Mouse (Mus musculus) embryonic facial prominence, embryonic 12.5 days (tissue): ENCODE results near the gene 1700025G04Rik. TPM values are rescaled to one million over a fixed set of nuclear protein-coding genes. Genes with fewer than 3 reads are reported as not detected.

ENCODE experiments used
- ATAC-seq: fragments of 200-750 bp; cut with Nextera tagmentation; 2 replicates; pipeline ENCODE4 v1.8.0; 2017; ENCODE audit not compliant: insufficient number of reproducible peaks, insufficient read depth, low FRiP score, low TSS enrichment
- H3K27ac ChIP-seq: fragments of 300-500 bp; sonication (generic); 2 replicates; pipeline ENCODE4 v1.5.1; 2016; ENCODE audit warnings: mild to moderate bottlenecking
- H3K27me3 ChIP-seq: fragments of 300-500 bp; sonication (generic); 2 replicates; pipeline ENCODE4 v1.6.1; 2016; ENCODE audit warnings: mild to moderate bottlenecking, moderate library complexity
- H3K36me3 ChIP-seq: fragments of 300-500 bp; sonication (generic); 2 replicates; pipeline ENCODE4 v1.6.1; 2016; ENCODE audit warnings: mild to moderate bottlenecking
- H3K4me1 ChIP-seq: fragments of 300-500 bp; sonication (generic); 2 replicates; pipeline ENCODE4 v1.6.1; 2016
- H3K4me2 ChIP-seq: fragments of 300-500 bp; sonication (generic); replicated peaks from 2 replicates; pipeline ENCODE4 v1.6.1; 2016; ENCODE audit warnings: mild to moderate bottlenecking, moderate library complexity
- H3K4me3 ChIP-seq: fragments of 300-500 bp; sonication (generic); 2 replicates; pipeline ENCODE4 v1.5.1; 2016; ENCODE audit warnings: mild to moderate bottlenecking
- H3K9ac ChIP-seq: fragments of 300-500 bp; sonication (generic); 2 replicates; pipeline ENCODE4 v1.6.1; 2016; ENCODE audit warnings: mild to moderate bottlenecking, moderate library complexity
- H3K9me3 ChIP-seq: fragments of 300-500 bp; sonication (generic); 2 replicates; pipeline ENCODE4 v1.6.1; 2016; ENCODE audit warnings: mild to moderate bottlenecking, moderate library complexity
- WGBS: fragments of 180-500 bp; shearing (Covaris S2); methylation state at CpG from one replicate; pipeline ENCODE4 v1.1.7; 2016; 5-methylcytosine and 5-hydroxymethylcytosine counted together
- polyA plus RNA-seq: library from polyadenylated mRNA; unstranded; fragments of >200 nt; fragmentation: Nextera tagmentation; extraction: Ambion mirVana; gene quantifications from 2 replicates; pipeline ENCODE4 v1.2.1, GENCODE M21; 2016

1700025G04Rik gene
- polyA plus RNA-seq, 1 experiment from 2014 or later, result 34.7 TPM

DNA sequence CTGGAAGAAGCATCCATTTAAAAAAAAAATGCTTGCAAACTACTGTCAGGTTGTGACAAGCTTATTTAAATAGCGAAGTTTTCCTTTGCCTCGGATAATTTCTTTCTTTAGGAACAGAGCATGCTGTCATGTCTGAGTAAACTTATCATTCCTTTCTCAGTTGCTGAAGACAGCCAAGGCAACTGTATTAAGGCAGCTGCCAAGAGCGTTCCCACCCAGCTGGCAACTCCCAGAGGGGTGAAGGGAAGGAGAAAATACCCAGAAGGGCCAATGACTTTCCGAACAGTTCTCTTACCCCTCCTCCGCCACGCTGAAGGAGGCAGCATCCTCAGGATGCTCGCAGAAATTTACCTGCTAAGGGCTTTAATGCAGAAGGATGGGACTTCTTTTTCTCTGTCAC is 164.2 kb downstream of the 1700025G04Rik start:
- Histone ChIP-seq H3K4me2 (no peak overlapping the region), H3K27me3 (no peaks in the 10 kb centered on the region), H3K9me3 (no peaks in the 10 kb centered on the region), H3K36me3 (no peaks in the 10 kb centered on the region), H3K27ac (no peak overlapping the region), H3K4me1 (peaks cover 15% of the 10 kb centered on the region; the same call in 1 of the 2 replicates), H3K4me3 (no peak overlapping the region), H3K9ac (no peak overlapping the region)
- WGBS, result 80% methylated on average over 7 of the region's 7 CpGs
- ATAC-seq, result no peak

DNA sequence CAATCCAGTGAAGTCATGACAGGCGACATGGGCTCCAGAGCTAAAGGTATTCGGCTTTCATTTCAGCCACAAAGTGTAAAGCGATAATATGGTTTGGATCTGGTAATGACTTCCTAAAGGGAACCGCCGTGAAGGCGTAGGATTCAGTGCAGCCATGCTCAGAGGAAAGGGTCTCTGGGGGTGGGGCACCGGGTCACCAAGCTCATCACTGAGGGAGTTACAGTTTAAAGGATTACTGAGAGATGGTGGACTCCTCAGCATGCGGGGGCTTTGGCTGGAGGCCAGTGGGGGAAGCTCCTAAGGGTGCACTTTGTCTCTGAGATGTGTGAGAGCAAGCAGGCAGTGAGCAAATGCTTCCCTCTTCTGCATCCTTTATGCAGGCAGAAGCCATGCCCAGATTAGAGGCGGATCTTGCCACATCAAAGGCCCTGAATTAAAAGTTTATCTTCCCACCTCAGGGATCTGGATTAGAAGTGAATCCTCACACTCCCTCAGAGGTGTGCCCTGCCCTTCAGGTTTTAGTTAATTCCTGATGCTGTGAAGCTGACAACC is 171.0 kb downstream of the 1700025G04Rik start:
- ATAC-seq, result no peak
- no peak overlapping the region for H3K4me2 ChIP-seq
- H3K36me3 ChIP-seq, result no peaks in the 10 kb centered on the region
- no peaks in the 10 kb centered on the region for H3K27me3 ChIP-seq
- no peaks in the 10 kb centered on the region for H3K9me3 ChIP-seq
- no peak overlapping the region for H3K27ac ChIP-seq
- H3K4me1 ChIP-seq, result no peaks in the 10 kb centered on the region
- H3K9ac ChIP-seq, result no peak overlapping the region
- no peak overlapping the region for H3K4me3 ChIP-seq
- 60% methylated on average over 9 of the region's 9 CpGs for WGBS

DNA sequence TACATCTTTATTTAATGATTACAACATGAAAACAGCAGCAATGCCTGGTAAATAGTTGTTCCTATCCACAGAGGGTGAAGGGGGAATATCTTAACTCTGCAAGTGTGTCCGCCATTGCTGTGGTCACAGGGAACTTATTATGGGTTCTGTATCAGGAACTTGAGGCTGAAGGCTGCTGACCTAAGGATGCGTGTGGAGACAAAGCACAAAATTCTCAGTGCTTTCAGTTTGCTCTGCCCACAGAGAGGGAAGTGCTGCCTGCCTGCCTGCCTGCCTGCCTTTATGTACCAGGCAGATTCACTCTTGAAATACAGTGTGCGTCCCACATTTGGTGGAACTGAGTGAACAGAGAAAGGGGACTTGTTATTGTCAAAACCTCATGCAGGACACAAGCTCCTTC is 172.2 kb downstream of the 1700025G04Rik start:
- 75% methylated on average over 3 of the region's 3 CpGs for WGBS
- no peak for ATAC-seq
- Histone ChIP-seq H3K4me2 (no peak overlapping the region), H3K27ac (no peak overlapping the region), H3K36me3 (no peaks in the 10 kb centered on the region), H3K9ac (no peak overlapping the region), H3K4me3 (no peak overlapping the region), H3K4me1 (no peaks in the 10 kb centered on the region), H3K9me3 (no peaks in the 10 kb centered on the region), H3K27me3 (no peaks in the 10 kb centered on the region)

DNA sequence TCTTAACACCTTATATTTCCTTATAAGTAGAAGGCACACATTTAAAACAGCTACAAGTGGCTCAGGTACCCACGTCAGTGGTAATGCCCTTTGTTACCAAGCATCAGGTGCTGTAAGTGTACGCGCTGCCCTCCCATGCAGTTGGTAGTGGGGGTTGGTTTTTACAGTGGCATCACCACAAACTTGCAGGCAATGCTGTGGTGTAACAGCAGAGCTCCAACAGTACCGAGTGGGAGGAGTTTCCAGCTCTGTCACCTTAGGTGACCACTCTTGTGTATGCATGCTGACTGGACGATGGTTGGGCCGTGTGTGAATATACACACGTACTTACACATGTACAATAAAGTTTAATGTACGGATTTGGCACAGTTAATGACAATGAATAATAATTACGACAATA is 175.4 kb downstream of the 1700025G04Rik start:
- Histone ChIP-seq H3K9ac (no peak overlapping the region), H3K36me3 (no peaks in the 10 kb centered on the region), H3K27ac (no peak overlapping the region), H3K9me3 (no peaks in the 10 kb centered on the region), H3K4me3 (no peak overlapping the region), H3K27me3 (no peaks in the 10 kb centered on the region), H3K4me2 (no peak overlapping the region), H3K4me1 (no peaks in the 10 kb centered on the region)
- no peak for ATAC-seq
- WGBS, result 93% methylated on average over 9 of the region's 9 CpGs

DNA sequence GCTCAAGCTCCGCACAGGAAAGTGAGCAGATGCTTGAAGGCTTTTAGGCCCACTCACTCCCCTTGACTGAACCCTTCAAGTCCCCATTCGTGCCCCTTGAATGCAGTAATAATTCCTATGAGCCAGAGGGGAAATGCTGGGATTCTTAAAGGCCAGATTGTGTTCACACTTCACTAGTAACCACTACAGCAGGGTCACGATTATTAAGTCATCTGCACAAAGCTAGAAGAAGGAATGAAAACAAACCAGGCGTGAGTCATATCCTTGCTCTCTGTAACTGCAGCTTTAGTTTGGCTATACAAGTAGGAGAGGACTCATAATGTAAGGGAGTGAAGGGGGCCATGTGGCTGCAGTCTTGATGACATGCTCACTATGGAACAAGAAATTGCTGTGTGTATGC is 182.9 kb downstream of the 1700025G04Rik start:
- Histone ChIP-seq H3K4me1 (no peaks in the 10 kb centered on the region), H3K4me3 (no peak overlapping the region), H3K4me2 (no peak overlapping the region), H3K9ac (no peak overlapping the region), H3K36me3 (no peaks in the 10 kb centered on the region), H3K27ac (no peak overlapping the region), H3K27me3 (no peaks in the 10 kb centered on the region), H3K9me3 (0 out of 2 replicates have a peak, but pooled peaks cover 3% of the 10 kb centered on the region)
- 74% methylated on average over 4 of the region's 4 CpGs for WGBS
- no peak for ATAC-seq

DNA sequence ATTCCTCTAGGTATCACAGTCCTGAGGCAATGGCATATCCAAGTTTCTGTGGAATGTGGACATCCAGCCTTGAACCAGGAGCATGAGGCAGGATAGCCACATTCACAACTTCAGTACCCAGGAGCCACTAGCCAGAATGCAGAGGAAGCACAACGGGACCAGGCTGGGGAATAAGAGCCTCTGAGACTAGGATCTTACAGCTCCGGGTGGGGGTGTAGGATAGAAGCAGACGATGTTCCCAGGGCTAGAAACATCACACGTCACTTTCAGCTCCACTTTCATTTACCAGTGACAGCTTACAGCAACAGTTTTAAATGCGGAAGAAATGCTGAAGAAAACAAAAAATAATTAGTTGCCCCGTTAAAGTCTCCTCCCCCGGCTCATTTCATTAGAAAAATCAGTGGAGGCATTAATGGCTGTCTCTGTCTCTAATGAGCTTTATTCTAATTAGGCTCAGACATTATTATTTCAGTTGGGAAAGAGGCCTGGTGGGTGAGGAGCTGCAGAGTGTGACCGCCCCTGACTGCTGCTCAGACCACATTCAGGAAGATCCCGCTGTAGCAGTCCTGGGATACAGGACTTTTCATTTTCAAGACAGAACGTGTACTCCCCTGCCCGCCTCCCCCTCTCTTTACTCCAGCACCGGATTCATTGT is 189.1 kb downstream of the 1700025G04Rik start:
- no peak overlapping the region for H3K27ac ChIP-seq
- no peaks in the 10 kb centered on the region for H3K36me3 ChIP-seq
- no peak overlapping the region for H3K4me2 ChIP-seq
- no peaks in the 10 kb centered on the region for H3K27me3 ChIP-seq
- 0 out of 2 replicates have a peak, but pooled peaks cover 8% of the 10 kb centered on the region for H3K4me1 ChIP-seq
- H3K9me3 ChIP-seq, result no peaks in the 10 kb centered on the region
- WGBS, result 70% methylated on average over 12 of the region's 12 CpGs
- H3K9ac ChIP-seq, result no peak overlapping the region
- no peak overlapping the region for H3K4me3 ChIP-seq
- no peak for ATAC-seq

DNA sequence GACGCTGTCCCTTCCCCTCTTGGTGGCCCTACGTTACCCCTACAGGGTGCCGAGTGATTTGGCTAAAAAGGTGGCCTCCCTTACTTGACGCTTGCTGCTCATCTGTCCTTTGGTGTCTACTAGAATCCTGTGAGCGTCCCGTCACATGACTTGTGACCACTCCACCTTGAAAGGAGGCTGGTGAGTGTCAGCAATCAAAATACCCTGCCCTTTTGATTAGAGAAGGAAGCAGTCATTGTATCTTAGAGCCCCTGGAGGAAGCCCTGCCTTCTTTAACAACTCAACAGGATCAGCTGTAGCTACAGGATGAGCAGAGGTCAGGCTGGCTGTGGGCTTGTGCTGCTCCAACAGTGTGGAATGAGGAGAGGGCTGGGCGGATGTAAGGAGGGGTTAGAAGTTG is 190.0 kb downstream of the 1700025G04Rik start:
- 78% methylated on average over 7 of the region's 7 CpGs for WGBS
- no peaks in the 10 kb centered on the region for H3K27me3 ChIP-seq
- no peaks in the 10 kb centered on the region for H3K9me3 ChIP-seq
- no peak overlapping the region for H3K4me2 ChIP-seq
- H3K27ac ChIP-seq, result no peak overlapping the region
- H3K9ac ChIP-seq, result no peak overlapping the region
- no peak overlapping the region for H3K4me3 ChIP-seq
- 0 out of 2 replicates have a peak, but pooled peaks cover 8% of the 10 kb centered on the region for H3K4me1 ChIP-seq
- no peak for ATAC-seq
- no peaks in the 10 kb centered on the region for H3K36me3 ChIP-seq

DNA sequence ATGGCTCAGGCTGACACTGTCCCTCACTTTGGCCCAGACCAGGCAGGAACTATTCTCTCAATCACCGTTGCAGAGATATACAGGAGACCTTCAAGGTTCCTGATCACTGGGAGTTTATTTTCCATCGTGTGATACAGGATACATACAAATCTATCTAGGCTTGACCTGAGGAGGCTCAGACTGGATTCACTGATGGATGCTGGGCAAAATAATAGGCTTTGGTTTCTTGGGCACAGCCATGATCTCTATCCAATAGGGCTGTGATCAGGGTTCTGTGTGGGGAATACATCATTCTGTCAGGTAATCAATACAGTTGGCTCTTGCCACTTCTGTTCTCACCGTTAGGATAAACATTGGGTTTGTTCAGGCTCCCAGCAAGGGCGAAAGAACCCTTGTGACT is 194.5 kb downstream of the 1700025G04Rik start:
- WGBS, result 89% methylated on average over 4 of the region's 4 CpGs
- Histone ChIP-seq H3K4me3 (no peak overlapping the region), H3K9me3 (no peaks in the 10 kb centered on the region), H3K4me2 (no peak overlapping the region), H3K36me3 (no peaks in the 10 kb centered on the region), H3K27me3 (no peaks in the 10 kb centered on the region), H3K4me1 (peaks cover 8% of the 10 kb centered on the region), H3K9ac (no peak overlapping the region), H3K27ac (no peak overlapping the region)
- ATAC-seq, result no peak

DNA sequence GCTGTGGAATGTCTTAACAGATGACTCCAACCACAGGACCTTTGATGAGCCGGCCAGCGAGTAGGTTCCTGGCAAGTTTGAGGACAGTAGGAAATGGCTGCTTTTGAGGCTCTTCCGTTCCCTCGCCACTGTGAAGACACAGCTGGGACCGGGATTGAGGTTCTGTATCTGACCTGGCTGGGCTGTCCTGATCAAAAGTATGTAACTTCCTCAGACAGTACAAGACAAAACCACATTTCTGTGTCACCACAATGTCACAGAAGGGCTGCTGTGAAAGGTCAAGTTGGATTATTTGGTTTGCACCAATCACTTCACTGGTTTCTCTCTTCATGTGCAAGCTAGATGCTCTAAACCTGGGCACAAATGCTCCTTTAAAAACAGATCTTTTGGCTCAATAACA is 195.9 kb downstream of the 1700025G04Rik start:
- Histone ChIP-seq H3K4me1 (peaks cover 15% of the 10 kb centered on the region), H3K4me2 (no peak overlapping the region), H3K27ac (no peak overlapping the region), H3K36me3 (no peaks in the 10 kb centered on the region), H3K9ac (no peak overlapping the region), H3K9me3 (no peaks in the 10 kb centered on the region), H3K27me3 (no peaks in the 10 kb centered on the region), H3K4me3 (no peak overlapping the region)
- no peak for ATAC-seq
- 84% methylated on average over 5 of the region's 5 CpGs for WGBS

DNA sequence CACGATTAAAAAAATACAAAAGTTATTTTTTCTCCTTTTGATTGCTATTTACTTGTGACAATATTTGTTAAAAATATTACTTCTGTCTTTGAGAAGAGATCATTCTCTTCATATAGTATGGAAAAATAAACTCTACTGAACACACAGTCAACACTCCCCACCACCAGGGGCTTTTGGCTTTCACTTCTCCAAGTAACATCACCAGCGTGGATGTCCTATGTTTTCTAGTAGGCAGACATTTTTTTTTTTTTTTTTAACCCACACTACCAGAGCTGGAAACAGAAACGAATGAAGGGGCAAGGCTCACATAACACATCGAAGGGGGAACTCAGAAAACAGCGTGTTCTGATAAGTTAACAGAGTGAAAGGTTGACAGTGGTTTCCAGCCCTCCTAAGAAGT is 197.9 kb downstream of the 1700025G04Rik start:
- no peak for ATAC-seq
- 85% methylated on average over 5 of the region's 5 CpGs for WGBS

DNA sequence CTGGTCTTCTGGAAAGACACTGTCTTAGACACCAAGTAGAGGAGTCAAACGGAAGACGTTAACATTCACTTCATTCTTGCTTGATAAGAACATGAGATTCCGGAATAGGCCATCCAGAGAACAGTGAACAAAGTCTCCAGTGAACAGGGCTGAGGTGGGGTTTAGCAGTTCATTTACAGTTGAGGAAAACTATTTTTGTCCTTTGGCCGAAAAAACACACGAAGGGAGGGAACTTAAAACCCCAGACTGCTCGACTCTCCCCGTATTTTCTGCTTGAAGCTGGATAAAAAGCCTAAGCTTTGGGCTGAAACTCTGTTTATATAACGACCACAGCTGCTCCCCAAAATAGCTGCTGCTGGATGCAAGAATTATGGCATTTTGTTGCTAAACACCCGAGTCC is 198.7 kb downstream of the 1700025G04Rik start:
- peak overlapping the region; percentile 84; the same call in 1 of the 2 replicates for H3K27ac ChIP-seq
- no peaks in the 10 kb centered on the region for H3K36me3 ChIP-seq
- no peaks in the 10 kb centered on the region for H3K27me3 ChIP-seq
- peaks cover 13% of the 10 kb centered on the region for H3K4me1 ChIP-seq
- no peaks in the 10 kb centered on the region for H3K9me3 ChIP-seq
- no peak overlapping the region for H3K9ac ChIP-seq
- 80% methylated on average over 9 of the region's 9 CpGs for WGBS
- no peak for ATAC-seq
- H3K4me3 ChIP-seq, result no peak overlapping the region
- H3K4me2 ChIP-seq, result no peak overlapping the region

More for the DNA sequence above, 197.9 kb downstream of the 1700025G04Rik start:
- no peaks in the 10 kb centered on the region for H3K27me3 ChIP-seq
- no peaks in the 10 kb centered on the region for H3K9me3 ChIP-seq
- H3K36me3 ChIP-seq, result no peaks in the 10 kb centered on the region
- no peak overlapping the region for H3K27ac ChIP-seq
- H3K4me1 ChIP-seq, result peaks cover 17% of the 10 kb centered on the region
- H3K4me2 ChIP-seq, result no peak overlapping the region
- no peak overlapping the region for H3K9ac ChIP-seq
- no peak overlapping the region for H3K4me3 ChIP-seq

DNA sequence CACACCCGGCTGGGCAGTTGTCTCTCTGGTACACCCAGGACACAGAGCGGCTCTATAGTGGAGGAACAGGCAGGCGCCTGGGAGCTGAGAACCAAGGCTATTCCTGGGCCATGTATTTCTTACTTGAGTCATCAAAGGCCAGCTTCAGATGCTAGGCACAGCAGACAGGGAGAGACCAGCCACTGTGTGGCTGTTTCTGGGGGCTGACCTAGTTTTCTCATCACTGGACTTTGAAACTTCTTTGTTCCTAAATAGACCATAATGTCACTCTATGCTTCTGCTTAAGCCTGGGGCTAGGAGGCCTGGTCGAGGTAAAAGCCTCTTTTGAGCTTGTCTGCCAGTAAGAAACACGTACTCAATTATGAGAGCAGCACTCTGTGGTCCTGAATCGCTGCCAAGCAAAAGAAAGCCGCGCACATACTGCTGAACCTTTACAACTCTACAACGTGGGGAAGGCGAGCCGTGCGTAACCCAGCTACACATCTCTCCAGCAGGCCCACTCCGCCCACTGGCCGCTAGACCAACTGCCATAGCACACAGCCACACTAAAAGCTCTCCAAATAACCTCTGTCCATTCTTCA is 199.8 kb downstream of the 1700025G04Rik start:
- Histone ChIP-seq H3K9me3 (no peaks in the 10 kb centered on the region), H3K27me3 (no peaks in the 10 kb centered on the region), H3K9ac (no peak overlapping the region; the same call in 1 of the 2 replicates), H3K36me3 (no peaks in the 10 kb centered on the region), H3K4me2 (no peak overlapping the region), H3K27ac (peak overlapping the region; percentile 84), H3K4me1 (peaks cover 13% of the 10 kb centered on the region), H3K4me3 (no peak overlapping the region)
- 44% methylated on average over 14 of the region's 14 CpGs for WGBS
- peak; percentile 78 for ATAC-seq
